Mouse (Mus musculus) brain, embryonic 18.5 days (tissue): ENCODE measurements at regions not wholly inside any gene's neighbourhood (a gene's known extent, or its start where the extent isn't known, plus 50 kb on each side); places are given as distances from the start of the nearest gene placed in this dataset.

Experiments used
- DNase-seq: peaks from one replicate; pipeline ENCODE4 v3.0.0-alpha.2; 2012; ENCODE audit warnings: low read depth, low spot score

GRCm38 (mm10) chr11:40362530-40363185 is 332.3 kb downstream of the Mat2b start:
- DNase-seq: no peak
